In genomic region chr16:97443670-97444263, GRCm38 (mm10) we compare ENCODE assay signal across 9 mouse cellular contexts. TPM values are rescaled to one million over a fixed set of nuclear protein-coding genes. Genes with fewer than 3 reads are reported as not detected.
A peak's percentile ranks its signal among the peaks of the same experiment; 100 is the strongest.
DNase-seq lines count a peak whose midpoint lies in the region; TF ChIP-seq lines count a peak whose summit lies in the region.
"Had no signal": no experiment of that assay in that cellular context is flagged by ENCODE, and none has a peak within 500 bp of the region (broad histone marks: within the 10 kb centered on the region; RNA-seq: fewer than 3 reads in every experiment).

No protein-coding gene starts in this region.

- H3K4me1 ChIP-seq in ES-E14 (ENCODE audit: control insufficient read depth in 2 of 2, insufficient read depth in 2 of 2, low read length in 2 of 2, poor library complexity in 1 of 2), result no peaks in the 10 kb centered on the region
- H3K4me1 ChIP-seq: limb, embryonic 15.5 days had no signal

- H3K27ac ChIP-seq in ES-E14 (ENCODE audit: insufficient read depth, low read depth, low read length, poor library complexity, severe bottlenecking), result no peak overlapping the region
- H3K27ac ChIP-seq: limb, embryonic 15.5 days had no signal

- H3K9me3 ChIP-seq in ES-E14 (ENCODE audit: control insufficient read depth, insufficient read depth, low read depth, low read length), result no peaks in the 10 kb centered on the region
- H3K9me3 ChIP-seq: limb, embryonic 15.5 days had no signal

- in situ Hi-C loops in ES-E14 (cut with MboI; ENCODE audit: low sequenced_read_pairs in 2 of 2, unreplicated experiment in 2 of 2), result no loop called here

- peak; percentile 50 for DNase-seq in gastrocnemius, adult 18-20 months (ENCODE audit: low spot score)
- no peak for DNase-seq in gastrocnemius, adult 8-10 months (ENCODE audit: low spot score in 2 of 2)
- peak; percentile 79 for DNase-seq in ES-E14 (ENCODE audit: low read depth, low spot score)
- peak; percentile 6 for DNase-seq in cerebellum, adult 11 months
- DNase-seq in forelimb bud, embryonic 11.5 days (ENCODE audit: low read depth, low spot score), result peak; percentile 78
- DNase-seq in kidney, adult 8-10 months, result peak; percentile 13 to 22
- DNase-seq in lung, postnatal 14 days, result peak; percentile 60
- peak; percentile 74 for DNase-seq in splenic B cell, adult 2 months (ENCODE audit: low read depth, low spot score)

- no peaks in the 10 kb centered on the region for H3K27me3 ChIP-seq in splenic B cell, adult 2 months (ENCODE audit: control insufficient read depth, insufficient read depth, low read length, poor library complexity, severe bottlenecking)
- H3K27me3 ChIP-seq: limb, embryonic 15.5 days had no signal

- no peak overlapping the region for H3K9ac ChIP-seq in ES-E14 (ENCODE audit: insufficient read depth, low read depth, low read length, poor library complexity, severe bottlenecking)
- H3K9ac ChIP-seq: limb, embryonic 15.5 days had no signal

- no peaks in the 10 kb centered on the region for H3K36me3 ChIP-seq in ES-E14 (ENCODE audit: control insufficient read depth, insufficient read depth, low read length, poor library complexity, severe bottlenecking)
- 0 out of 2 replicates have a peak, but pooled peaks cover 2% of the 10 kb centered on the region for H3K36me3 ChIP-seq in splenic B cell, adult 2 months (ENCODE audit: control insufficient read depth, insufficient read depth, low read length, poor library complexity, severe bottlenecking)
- H3K36me3 ChIP-seq: limb, embryonic 15.5 days had no signal

- H3K4me3 ChIP-seq in ES-E14 (ENCODE audit: insufficient read depth in 1 of 2, low read depth in 1 of 2, low read length in 2 of 2, poor library complexity in 1 of 2, severe bottlenecking in 1 of 2), result no peak overlapping the region
- H3K4me3 ChIP-seq: limb, embryonic 15.5 days had no signal

TF ChIP-seq in ES-E14, 5 proteins besides CTCF, POLR2A, EP300 and RAD21:
- TF ChIP-seq ZC3H11A (IDR thresholded peaks at IDR 0.05; ENCODE audit: borderline replicate concordance, low read depth, low read length), result no peak
- TF ChIP-seq MAFK (IDR thresholded peaks at IDR 0.05; ENCODE audit: insufficient read depth, low read depth, low read length), result no peak
- no peak for TF ChIP-seq CHD2 (IDR thresholded peaks at IDR 0.05; ENCODE audit: low read depth, low read length)
- no peak for TF ChIP-seq ZNF384 (IDR thresholded peaks at IDR 0.05; ENCODE audit: low read depth, low read length)
- TF ChIP-seq HCFC1 (IDR thresholded peaks at IDR 0.05; ENCODE audit: borderline replicate concordance, insufficient read depth, low read length), result no peak

RNA-seq across cellular contexts. Expression of gene Mx1, which starts 18.9 kb away (rescaled TPM):
- total RNA-seq in gastrocnemius, adult 18-20 months (2021), result under 1 TPM; 0.23 to 0.88 TPM
- under 1 TPM in 3 of 4 experiments, not detected in 1; 0.13 to 0.51 (median 0.31) TPM for total RNA-seq in gastrocnemius, adult 8-10 months (2022)
- total RNA-seq in ES-E14 (2012; rRNA removed), result 0.36 TPM in 1 of 2 replicates, not detected in the other

Comparison
In these comparisons a context has a peak if more than half of its experiments do, and no peak if none do; other contexts are left out.
1. DNase-seq: peak in gastrocnemius, adult 18-20 months (single experiment), ES-E14 (single experiment), cerebellum, adult 11 months (single experiment), forelimb bud, embryonic 11.5 days (single experiment), kidney, adult 8-10 months (2 of 2), lung, postnatal 14 days (single experiment) and splenic B cell, adult 2 months (single experiment); none in gastrocnemius, adult 8-10 months (0 of 2).